Mouse (Mus musculus) gonadal fat pad, adult 2 months (tissue): ENCODE measurements around the gene Lrch3. TPM values are rescaled to one million over a fixed set of nuclear protein-coding genes. Genes with fewer than 3 reads are reported as not detected.
"Not testable (repeated sequence)": the region's sequence is repeated elsewhere in the genome, so short reads cannot be mapped to it uniquely, and the experiment has no call there.

Source experiments
- DNase-seq: peaks from one replicate; pipeline ENCODE4 v3.0.0-alpha.2; 2012; ENCODE audit warnings: low read depth
- polyA plus RNA-seq: library from polyadenylated mRNA; depleted of rRNA; stranded (reverse); fragments of >200 nt; gene quantifications from 2 replicates; pipeline ENCODE4 v1.2.3, GENCODE M21; 2012

Gene Lrch3
- polyA plus RNA-seq, 1 experiment = 29.9 TPM

GRCm38 (mm10) chr16:32913212-32913611 lies 688 bp upstream of the Lrch3 start:
- DNase-seq = no peak

- DNase-seq = no peak
These were observed 1.6 kb downstream of the Lrch3 start for GRCm38 (mm10) chr16:32915292-32916068.

DNA sequence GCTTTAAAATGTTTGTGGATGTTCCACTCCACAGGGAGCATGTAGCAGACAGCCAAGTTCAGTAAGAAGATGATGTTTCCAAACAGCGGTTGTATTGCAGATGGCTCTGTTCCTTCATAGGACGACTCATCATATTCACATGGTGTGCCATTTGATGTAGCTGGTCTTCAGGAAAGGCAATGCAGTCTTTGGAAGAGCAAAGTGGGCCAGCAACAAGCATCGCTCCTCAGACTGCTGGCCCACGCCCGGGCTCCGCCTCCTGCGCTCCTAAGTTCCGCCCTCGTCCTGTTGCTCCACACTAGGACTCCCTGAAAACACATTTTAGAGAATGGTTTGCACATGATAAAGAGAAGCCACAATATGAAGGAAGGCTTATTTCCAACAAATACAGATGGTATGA lies 12.7 kb downstream of the Lrch3 start:
- not testable (repeated sequence) for DNase-seq

GRCm38 (mm10) chr16:32927044-32927443 lies 13.1 kb downstream of the Lrch3 start:
- no peak for DNase-seq

DNA sequence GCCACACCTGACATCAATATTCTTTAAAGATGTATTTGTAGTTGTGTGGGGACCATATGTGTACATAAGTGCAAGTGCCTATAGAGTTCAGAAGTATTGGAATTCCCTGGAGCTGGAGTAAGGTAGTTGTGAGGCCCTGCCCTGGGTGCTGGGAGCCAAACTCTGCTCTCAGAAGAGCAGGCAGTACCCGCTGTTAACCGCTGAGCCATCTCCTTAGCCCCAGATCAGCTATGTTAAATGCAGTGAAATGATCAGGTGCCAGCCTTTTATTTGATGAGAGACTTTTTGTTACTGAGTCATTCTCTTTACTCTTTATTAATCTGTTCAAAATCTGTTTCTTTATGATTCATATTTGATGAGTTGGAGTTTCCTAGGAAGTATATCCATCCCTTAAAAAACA lies 16.0 kb downstream of the Lrch3 start:
- DNase-seq = no peak

DNA sequence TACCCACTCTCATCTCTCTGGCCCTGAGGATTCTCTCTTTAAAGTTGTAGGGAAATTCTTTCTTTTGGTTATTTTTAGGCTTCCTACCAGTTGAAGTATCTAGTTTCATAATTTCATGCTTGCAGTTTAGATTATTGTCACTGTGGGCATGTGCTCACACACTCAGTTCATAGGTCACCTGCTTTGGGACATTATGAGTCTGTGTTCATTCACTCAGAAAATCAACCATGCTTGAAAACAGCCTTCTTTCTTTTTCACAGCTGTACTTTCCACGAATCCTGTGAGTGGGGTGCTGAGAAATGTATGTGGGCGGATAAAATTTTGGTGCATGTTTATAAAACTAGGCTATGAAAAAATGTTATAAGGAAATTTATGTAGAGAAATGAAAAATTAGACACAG lies 20.6 kb downstream of the Lrch3 start:
- DNase-seq = no peak

GRCm38 (mm10) chr16:32935088-32935487 lies 21.2 kb downstream of the Lrch3 start:
- DNase-seq = no peak

- DNase-seq = no peak
These were observed 23.5 kb downstream of the Lrch3 start for GRCm38 (mm10) chr16:32937358-32937757.

DNA sequence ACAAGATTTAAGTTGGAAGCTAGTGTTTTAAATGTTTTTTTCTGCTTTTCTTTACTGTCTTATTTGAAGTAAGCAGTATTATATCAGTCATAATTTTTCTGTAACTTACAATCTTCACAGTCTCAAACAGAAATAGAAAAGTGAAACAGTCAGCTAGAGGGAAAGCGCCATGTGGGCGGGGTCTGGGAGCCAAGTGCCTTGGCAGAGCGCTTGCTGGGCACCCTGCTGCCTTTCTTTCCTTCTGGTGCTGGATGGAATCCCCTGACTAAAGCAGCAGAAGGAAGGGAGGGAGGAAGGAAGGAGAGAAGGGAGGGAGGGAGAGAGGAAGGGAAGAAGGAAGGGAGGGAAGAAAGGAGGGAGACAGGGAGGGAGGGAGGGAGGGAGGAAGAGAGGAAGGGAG lies 25.4 kb downstream of the Lrch3 start:
- not testable (repeated sequence) for DNase-seq

GRCm38 (mm10) chr16:32939716-32940115 lies 25.8 kb downstream of the Lrch3 start:
- DNase-seq = not testable (repeated sequence)

DNA sequence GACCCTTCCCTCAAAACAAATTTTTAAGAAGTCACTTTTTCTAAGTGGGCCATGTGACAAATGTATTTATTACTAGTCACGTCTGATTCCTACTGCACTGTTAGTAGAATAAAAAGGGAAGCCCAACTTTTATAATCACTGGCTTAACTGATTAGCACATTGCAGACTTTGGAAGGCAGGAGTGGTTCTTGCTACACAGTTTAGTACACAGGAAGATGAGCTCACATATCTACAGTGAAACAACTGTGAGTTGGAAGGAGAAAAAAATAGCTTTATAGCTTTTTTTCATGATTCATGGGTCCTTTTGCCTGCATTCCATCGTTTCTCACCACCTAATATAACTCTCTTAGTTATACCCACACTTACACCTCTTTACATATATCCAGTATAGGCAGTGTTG lies 27.3 kb downstream of the Lrch3 start:
- DNase-seq = not testable (repeated sequence)

DNA sequence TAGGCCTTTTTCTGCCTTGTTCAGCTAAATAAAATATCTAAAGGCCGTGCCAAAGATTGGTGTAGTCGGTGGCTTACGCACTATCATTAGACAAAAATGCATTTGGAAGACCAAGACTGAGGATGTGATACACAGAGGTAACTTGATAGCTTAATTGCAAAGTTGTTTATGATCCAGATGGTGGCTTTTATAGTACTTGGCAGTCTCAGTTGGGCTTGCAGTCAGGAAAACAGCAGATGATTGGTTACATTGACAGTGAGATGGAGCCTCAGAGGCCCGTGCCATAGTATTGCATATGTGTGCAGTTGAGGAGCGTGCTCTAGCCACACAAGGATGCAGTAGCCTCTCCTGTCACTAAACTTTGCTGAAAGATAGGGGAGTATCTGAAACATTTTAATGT lies 28.8 kb downstream of the Lrch3 start:
- no peak for DNase-seq

GRCm38 (mm10) chr16:32945379-32945778 lies 31.5 kb downstream of the Lrch3 start:
- DNase-seq = no peak

GRCm38 (mm10) chr16:32948016-32948415 lies 34.1 kb downstream of the Lrch3 start:
- no peak for DNase-seq

DNA sequence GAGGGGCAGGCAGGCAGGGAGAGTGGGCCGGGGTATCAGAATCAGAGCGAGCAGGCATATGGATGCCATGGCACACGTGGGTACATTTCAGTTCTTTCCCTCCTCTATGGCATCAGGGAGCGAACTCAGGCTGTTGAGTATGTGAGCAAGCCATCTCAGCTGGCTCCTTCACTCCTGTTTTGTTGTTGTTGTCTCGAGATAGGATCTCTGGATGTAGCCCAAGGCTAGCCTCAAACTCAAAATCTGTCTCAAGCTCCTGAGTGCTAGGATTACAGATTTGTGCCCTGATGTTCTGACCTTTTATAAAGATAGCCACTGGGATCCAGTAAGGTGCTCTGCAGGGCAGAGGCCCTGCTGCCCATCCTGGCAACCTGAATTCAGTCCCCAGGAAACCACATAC lies 34.8 kb downstream of the Lrch3 start:
- no peak for DNase-seq

- DNase-seq = no peak
These were observed 35.4 kb downstream of the Lrch3 start for GRCm38 (mm10) chr16:32949281-32949680.

DNA sequence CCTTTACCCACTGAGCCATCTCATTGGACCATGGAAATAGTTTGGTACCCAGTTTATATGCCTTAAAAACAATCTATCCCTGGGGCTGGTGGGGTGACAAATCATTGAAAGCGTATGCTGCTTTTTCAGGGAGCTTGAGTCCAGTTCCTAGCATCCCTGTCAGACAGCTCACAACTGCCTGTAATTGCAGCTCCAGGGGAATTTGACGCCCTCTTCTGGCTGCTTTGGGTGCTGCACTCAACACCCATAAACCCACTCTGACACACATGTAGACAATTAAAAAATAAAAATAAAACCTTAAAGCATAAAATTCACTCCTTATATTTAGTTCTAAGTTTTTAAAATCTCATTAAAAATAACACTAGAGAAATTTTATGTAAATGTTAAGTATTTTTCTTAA lies 37.2 kb downstream of the Lrch3 start:
- no peak for DNase-seq

DNA sequence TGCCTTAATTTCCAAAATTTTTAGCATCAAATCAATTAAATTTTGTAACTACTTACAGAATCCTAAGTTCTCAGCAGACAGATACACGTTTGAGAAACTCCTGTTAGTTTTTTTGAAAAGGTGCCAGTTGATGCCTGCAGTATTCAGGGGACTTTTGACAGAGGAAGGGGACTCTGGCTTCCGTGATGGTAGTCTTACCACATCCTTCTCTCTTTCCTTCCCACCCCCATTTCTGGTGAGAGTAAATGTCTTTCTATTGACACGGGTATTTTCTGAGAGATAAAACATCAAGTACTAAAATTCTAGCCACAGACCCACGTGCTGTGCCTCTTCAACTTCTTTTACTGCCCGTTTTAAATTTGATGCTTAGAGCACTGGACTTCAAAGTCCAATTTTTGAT lies 39.9 kb downstream of the Lrch3 start:
- no peak for DNase-seq

- DNase-seq = no peak
These were observed 40.4 kb downstream of the Lrch3 start for GRCm38 (mm10) chr16:32954304-32954703.

DNA sequence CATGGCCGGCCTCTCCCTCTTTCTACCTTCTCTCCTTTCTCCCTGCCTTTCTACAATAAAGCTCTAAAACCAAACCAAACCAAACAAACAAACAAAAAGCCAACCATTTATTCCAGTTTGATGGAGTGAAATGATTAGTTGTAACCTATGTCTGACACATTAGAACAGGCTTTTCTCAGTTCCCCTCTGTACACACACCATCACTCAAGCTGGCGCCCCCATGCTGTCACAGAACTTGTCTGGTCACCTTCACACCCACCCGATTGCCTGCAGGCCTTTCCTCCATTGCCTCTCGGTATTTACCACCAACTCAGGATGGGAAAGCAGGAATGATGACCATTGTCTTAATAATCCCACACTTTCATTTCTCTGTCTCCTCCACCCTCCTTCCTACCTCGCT lies 43.0 kb downstream of the Lrch3 start:
- DNase-seq = peak; percentile 20

DNA sequence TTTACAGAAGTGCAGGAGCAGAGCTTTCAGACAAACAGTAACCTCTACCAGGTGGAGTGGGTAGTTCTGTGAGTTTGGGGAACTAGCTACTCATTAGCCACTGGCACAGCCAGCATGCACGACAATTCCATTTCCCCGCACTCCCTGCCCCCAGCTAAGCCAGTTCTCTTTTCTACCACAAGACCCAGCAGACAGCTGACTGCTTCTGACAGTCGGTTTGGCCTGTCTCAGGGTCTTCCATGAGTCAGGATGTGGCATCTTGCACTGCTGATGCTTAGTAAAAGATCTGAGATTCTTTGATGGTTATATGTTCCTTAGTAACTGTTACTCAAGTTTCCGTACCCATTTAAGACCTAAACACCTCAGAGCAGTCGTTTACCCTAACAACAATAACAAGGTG lies 58.6 kb downstream of the Lrch3 start:
- DNase-seq = no peak

- no peak for DNase-seq
These were observed 59.1 kb downstream of the Lrch3 start for GRCm38 (mm10) chr16:32973047-32973446.

- DNase-seq = no peak
These were observed 66.3 kb downstream of the Lrch3 start for GRCm38 (mm10) chr16:32980227-32980626.

DNA sequence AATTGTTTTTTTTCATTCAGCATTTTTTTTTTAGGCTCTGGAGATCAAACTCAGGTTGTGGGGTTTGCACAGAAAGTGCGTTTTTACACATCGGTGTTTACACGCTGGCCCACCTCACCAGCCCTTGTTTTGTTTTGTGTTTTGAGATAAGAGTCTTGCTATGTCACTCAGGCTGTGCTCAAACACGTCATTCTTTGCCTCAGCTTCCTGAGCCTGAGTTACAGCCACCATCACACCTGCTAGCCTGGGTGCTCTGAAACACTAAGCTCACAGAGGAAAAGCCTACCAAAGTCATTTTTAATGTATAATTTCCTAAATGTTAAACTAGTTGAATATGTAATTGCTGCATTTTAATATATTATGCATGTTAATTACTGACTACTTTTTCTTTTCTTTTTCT lies 67.5 kb downstream of the Lrch3 start:
- DNase-seq = no peak
